Mouse (Mus musculus) liver, embryonic 11.5 days (tissue): ENCODE data around the gene Fgb. TPM values are rescaled to one million over a fixed set of nuclear protein-coding genes. Genes with fewer than 3 reads are reported as not detected.
A peak's percentile ranks its signal among the peaks of the same experiment; 100 is the strongest.

ENCODE experiments used
- ATAC-seq: fragments of 200-750 bp; cut with Nextera tagmentation; replicated peaks from 2 replicates; pipeline ENCODE4 v1.8.0; 2017; ENCODE audit warnings: moderate number of reproducible peaks, mild to moderate bottlenecking, moderate TSS enrichment, moderate library complexity; ENCODE audit not compliant: low FRiP score
- DNase-seq: peaks from one replicate; pipeline ENCODE4 v3.0.0-alpha.2; 2017; ENCODE audit warnings: low spot score
- H3K27ac ChIP-seq: fragments of 300-500 bp; sonication (generic); 2 replicates; pipeline ENCODE4 v1.5.1; 2014; ENCODE audit warnings: mild to moderate bottlenecking, low read depth, low read length, control low read depth
- H3K27me3 ChIP-seq: fragments of 300-500 bp; sonication (generic); replicated peaks from 2 replicates; pipeline ENCODE4 v1.6.1; 2014; ENCODE audit warnings: low read length, mixed read lengths; ENCODE audit not compliant: control insufficient read depth, insufficient read depth
- H3K36me3 ChIP-seq: fragments of 300-500 bp; sonication (generic); 2 replicates; pipeline ENCODE4 v1.6.1; 2014; ENCODE audit warnings: mild to moderate bottlenecking, low read length, moderate library complexity, mixed read lengths; ENCODE audit not compliant: control insufficient read depth, insufficient read depth
- H3K4me1 ChIP-seq: fragments of 300-500 bp; sonication (generic); replicated peaks from 2 replicates; pipeline ENCODE4 v1.6.1; 2014; ENCODE audit warnings: low read length, mixed read lengths; ENCODE audit not compliant: control insufficient read depth, insufficient read depth
- H3K4me2 ChIP-seq: fragments of 300-500 bp; sonication (generic); 2 replicates; pipeline ENCODE4 v1.6.1; 2014; ENCODE audit warnings: mild to moderate bottlenecking, control low read depth, moderate library complexity
- H3K4me3 ChIP-seq: fragments of 300-500 bp; sonication (generic); 2 replicates; pipeline ENCODE4 v1.5.1; 2014; ENCODE audit warnings: low read depth, low read length, control low read depth
- H3K9ac ChIP-seq: fragments of 300-500 bp; sonication (generic); 2 replicates; pipeline ENCODE4 v1.6.1; 2014; ENCODE audit warnings: low read depth, low read length, control low read depth
- H3K9me3 ChIP-seq: fragments of 300-500 bp; sonication (generic); 2 replicates; pipeline ENCODE4 v1.6.1; 2016; ENCODE audit warnings: low read length, inconsistent platforms, mixed read lengths; ENCODE audit not compliant: control insufficient read depth
- WGBS: fragments of 180-500 bp; shearing (Covaris S2); extraction: QIAGEN DNeasy Blood & Tissue Kit; methylation state at CpG from one replicate; pipeline ENCODE4 v1.1.7; 2014; 5-methylcytosine and 5-hydroxymethylcytosine counted together
- polyA plus RNA-seq: library from polyadenylated mRNA; unstranded; fragments of >200 nt; fragmentation: Nextera tagmentation; extraction: Ambion mirVana; gene quantifications from 2 replicates; pipeline ENCODE4 v1.2.1, GENCODE M21; 2014

Fgb gene
- polyA plus RNA-seq, 1 experiment from 2014 or later: 176 TPM

DNA sequence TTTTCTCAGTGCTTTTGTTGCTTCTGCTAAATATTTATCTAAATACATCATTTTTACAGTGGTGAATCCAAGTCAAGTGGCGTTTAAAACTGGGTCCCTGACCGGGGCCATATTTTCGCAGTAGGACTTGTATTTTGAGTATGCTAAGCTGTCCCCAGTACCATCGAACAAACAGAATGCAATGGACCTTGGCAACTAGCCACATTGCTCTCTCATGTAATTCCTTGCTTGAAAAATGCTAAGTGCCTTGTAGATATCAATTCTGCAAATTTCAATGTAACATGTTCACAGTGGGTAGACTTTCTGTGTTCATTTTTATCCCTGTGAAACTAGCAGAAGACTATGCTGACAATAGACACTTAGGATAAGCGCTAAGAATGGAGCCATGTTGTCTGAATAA lies 28.5 kb downstream of the Fgb start:
- Histone ChIP-seq H3K9me3 (no peaks in the 10 kb centered on the region), H3K27ac (no peak overlapping the region), H3K9ac (no peak overlapping the region), H3K36me3 (no peaks in the 10 kb centered on the region), H3K4me3 (no peak overlapping the region), H3K4me2 (no peak overlapping the region), H3K27me3 (no peaks in the 10 kb centered on the region), H3K4me1 (no peaks in the 10 kb centered on the region)
- WGBS: 86% methylated on average over 5 of the region's 5 CpGs
- ATAC-seq (no peak), DNase-seq (no peak)

DNA sequence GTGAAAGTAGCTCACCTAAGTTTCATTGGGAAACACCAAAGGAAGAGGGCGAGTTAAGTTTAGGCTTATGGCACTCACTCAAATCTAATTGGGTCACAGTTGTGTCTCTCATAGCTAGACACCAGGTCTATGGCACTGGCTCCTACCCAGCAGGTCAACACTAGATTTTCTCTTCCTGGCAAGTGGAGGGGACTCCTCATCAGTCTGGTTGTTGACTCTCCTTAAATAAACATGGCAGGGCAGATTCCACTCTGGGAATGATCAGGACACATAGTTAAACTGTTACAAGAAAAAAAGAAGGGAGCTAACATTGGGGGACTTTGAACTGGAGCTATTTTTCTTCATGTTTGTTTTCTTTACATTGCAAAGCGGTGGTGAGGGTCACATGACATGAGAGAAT lies 29.3 kb downstream of the Fgb start:
- ATAC-seq: peak; percentile 70; the same call in 1 of the 2 replicates
- 67% methylated on average over 2 of the region's 2 CpGs for WGBS
- Histone ChIP-seq H3K4me1 (no peaks in the 10 kb centered on the region), H3K27me3 (no peaks in the 10 kb centered on the region), H3K9ac (no peak overlapping the region), H3K4me3 (no peak overlapping the region), H3K4me2 (no peak overlapping the region; the same call in 1 of the 2 replicates), H3K27ac (peak overlapping the region; percentile 13; the same call in 1 of the 2 replicates), H3K36me3 (no peaks in the 10 kb centered on the region), H3K9me3 (no peaks in the 10 kb centered on the region)
- DNase-seq: no peak

DNA sequence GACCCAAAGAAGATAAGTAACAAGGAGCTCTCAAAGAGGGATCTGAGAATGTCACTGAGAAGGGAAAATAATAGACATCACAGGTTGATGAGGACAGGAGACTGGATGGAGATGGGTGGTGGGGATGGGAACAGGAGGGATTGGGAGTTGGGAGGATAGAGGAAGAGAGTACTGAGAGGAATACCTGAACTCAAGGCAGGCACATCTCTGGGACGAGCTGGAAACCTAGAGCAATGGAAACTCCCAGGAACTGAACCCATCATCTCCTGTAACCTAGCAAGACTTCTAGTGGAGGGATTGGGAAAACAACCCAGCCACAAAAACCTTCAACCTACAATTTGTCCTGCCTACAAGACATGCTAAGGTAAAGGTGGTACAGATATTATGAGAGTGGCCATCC lies 33.4 kb downstream of the Fgb start:
- Histone ChIP-seq H3K9ac (no peak overlapping the region), H3K27ac (no peak overlapping the region), H3K36me3 (no peaks in the 10 kb centered on the region), H3K4me3 (no peak overlapping the region), H3K9me3 (no peaks in the 10 kb centered on the region), H3K27me3 (no peaks in the 10 kb centered on the region), H3K4me2 (no peak overlapping the region), H3K4me1 (no peaks in the 10 kb centered on the region)
- no peak for DNase-seq
- WGBS: 76% methylated on average over 1 of the region's 1 CpGs
- ATAC-seq: no peak

DNA sequence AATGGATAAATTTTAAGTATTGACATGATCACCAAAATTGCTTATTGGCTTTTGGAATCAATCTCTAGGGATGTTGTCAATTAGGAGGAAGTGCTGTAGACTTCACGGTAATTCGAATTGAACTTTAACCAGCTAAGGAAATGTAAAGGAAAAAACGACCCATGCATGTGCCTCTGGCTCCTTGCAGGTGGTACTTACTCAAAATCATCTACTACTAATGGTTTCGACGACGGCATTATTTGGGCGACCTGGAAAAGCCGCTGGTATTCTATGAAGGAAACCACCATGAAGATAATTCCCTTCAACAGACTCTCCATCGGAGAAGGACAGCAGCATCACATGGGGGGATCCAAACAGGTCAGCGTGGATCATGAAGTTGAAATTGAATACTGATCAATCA lies 35.7 kb downstream of the Fgb start:
- no peak for ATAC-seq
- WGBS: 85% methylated on average over 10 of the region's 10 CpGs
- no peak overlapping the region for H3K4me2 ChIP-seq
- no peak for DNase-seq
- no peak overlapping the region for H3K4me3 ChIP-seq
- no peaks in the 10 kb centered on the region for H3K27me3 ChIP-seq
- no peaks in the 10 kb centered on the region for H3K9me3 ChIP-seq
- H3K4me1 ChIP-seq: no peaks in the 10 kb centered on the region
- no peak overlapping the region for H3K27ac ChIP-seq
- H3K36me3 ChIP-seq: no peaks in the 10 kb centered on the region
- no peak overlapping the region for H3K9ac ChIP-seq

DNA sequence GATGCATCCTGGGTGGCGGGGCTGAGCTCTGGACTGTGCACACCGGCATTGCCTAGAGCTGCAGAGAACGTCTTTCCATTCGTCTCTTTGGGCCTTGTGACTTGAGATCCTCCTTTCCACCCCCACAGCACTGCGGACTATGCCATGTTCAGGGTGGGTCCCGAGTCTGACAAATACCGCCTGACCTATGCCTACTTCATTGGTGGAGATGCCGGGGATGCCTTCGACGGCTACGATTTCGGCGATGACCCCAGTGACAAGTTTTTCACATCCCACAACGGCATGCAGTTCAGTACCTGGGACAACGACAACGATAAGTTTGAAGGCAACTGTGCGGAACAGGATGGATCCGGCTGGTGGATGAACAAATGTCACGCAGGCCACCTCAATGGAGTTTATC lies 37.0 kb downstream of the Fgb start:
- no peak overlapping the region for H3K4me2 ChIP-seq
- no peaks in the 10 kb centered on the region for H3K9me3 ChIP-seq
- H3K27me3 ChIP-seq: no peaks in the 10 kb centered on the region
- H3K9ac ChIP-seq: no peak overlapping the region
- 88% methylated on average over 19 of the region's 19 CpGs for WGBS
- no peak overlapping the region for H3K4me3 ChIP-seq
- ATAC-seq (no peak), DNase-seq (no peak)
- no peaks in the 10 kb centered on the region for H3K36me3 ChIP-seq
- H3K27ac ChIP-seq: no peak overlapping the region
- no peaks in the 10 kb centered on the region for H3K4me1 ChIP-seq

DNA sequence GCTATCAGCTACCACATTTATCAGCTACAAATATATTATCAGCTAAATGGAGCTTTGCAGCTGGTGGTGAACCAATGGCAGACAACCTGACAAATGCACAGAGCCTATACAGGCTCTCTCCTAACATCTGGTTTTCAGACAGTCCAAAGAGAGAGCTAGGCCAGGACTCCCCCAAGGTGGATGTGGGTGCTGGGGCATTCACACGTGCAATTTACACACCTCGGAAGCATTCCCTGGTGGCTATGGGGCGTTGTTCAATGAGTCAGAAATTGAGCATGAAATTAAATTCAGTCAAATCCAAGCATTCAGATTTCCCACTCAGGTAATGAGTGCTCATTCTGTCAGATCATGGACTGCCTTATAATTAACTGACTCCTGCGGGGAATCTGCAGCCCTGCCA lies 38.1 kb downstream of the Fgb start:
- Histone ChIP-seq H3K36me3 (no peaks in the 10 kb centered on the region), H3K9ac (no peak overlapping the region), H3K9me3 (no peaks in the 10 kb centered on the region), H3K4me3 (no peak overlapping the region), H3K4me1 (no peaks in the 10 kb centered on the region), H3K27ac (no peak overlapping the region), H3K27me3 (no peaks in the 10 kb centered on the region), H3K4me2 (no peak overlapping the region)
- DNase-seq (no peak), ATAC-seq (no peak)
- 79% methylated on average over 4 of the region's 4 CpGs for WGBS

DNA sequence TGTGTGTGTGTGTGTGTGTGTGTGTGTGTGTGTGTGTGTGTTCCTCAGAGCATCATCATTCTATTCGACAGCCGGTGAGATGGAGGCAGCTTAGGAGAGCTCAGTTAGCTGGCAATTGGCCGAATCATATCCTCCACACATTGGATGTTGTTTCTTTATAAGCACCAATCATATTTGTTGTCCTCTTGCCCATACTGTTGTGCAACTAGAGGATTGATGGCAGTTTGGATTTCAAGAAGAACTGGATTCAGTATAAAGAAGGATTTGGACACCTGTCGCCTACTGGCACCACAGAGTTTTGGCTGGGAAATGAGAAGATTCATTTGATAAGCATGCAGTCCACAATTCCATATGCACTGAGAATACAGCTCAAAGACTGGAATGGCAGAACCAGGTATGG lies 38.5 kb downstream of the Fgb start:
- no peaks in the 10 kb centered on the region for H3K4me1 ChIP-seq
- H3K9ac ChIP-seq: no peak overlapping the region
- no peak overlapping the region for H3K27ac ChIP-seq
- no peaks in the 10 kb centered on the region for H3K36me3 ChIP-seq
- DNase-seq: no peak
- no peaks in the 10 kb centered on the region for H3K9me3 ChIP-seq
- H3K27me3 ChIP-seq: no peaks in the 10 kb centered on the region
- WGBS: 88% methylated on average over 4 of the region's 4 CpGs
- peak overlapping the region; percentile 42; the same call in 1 of the 2 replicates for H3K4me2 ChIP-seq
- ATAC-seq: no peak
- H3K4me3 ChIP-seq: no peak overlapping the region

DNA sequence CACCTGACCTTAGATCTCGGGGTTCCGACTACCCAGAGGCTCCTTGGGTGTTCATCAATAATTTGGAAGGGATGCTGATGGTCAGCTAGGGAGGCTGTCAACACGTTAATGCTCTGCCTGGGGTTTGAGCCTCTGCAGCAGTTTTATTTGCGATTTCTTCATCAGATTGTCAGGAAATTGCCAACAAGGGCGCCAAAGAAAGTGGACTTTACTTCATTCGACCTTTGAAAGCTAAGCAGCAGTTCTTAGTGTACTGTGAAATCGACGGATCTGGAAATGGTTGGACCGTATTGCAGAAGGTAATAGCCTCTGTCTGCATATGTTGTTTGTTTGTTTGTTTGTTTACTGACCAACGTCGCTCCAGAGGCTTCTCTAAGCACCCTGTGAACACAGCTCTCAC lies 39.4 kb downstream of the Fgb start:
- H3K27ac ChIP-seq: no peak overlapping the region
- DNase-seq: no peak
- no peaks in the 10 kb centered on the region for H3K4me1 ChIP-seq
- peak overlapping the region; percentile 42 for H3K4me2 ChIP-seq
- H3K36me3 ChIP-seq: no peaks in the 10 kb centered on the region
- ATAC-seq: no peak
- WGBS: 67% methylated on average over 11 of the region's 11 CpGs
- H3K9ac ChIP-seq: no peak overlapping the region
- H3K4me3 ChIP-seq: peak overlapping the region; percentile 14; the same call in 1 of the 2 replicates
- H3K27me3 ChIP-seq: no peaks in the 10 kb centered on the region
- H3K9me3 ChIP-seq: no peaks in the 10 kb centered on the region

DNA sequence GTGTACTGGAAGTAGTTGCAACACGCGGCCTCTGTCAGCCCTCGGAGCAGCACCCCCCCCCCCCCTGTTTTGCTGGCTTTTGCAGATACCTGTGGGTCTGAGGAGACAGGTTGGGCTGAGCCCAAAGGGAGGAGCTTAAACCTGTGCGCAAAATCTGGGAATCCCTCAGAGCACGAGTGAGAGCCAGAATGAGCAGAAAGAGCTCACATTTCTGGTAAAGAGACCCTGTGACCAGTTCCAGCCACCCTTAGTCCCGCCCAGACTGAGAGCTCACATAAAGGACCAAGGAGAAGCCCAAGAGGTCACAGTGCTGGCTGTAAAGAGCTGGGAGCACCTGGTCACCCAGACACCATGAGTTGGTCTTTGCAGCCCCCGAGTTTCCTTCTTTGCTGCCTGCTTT lies 42.1 kb downstream of the Fgb start, which contains the start of gene Fgg:
Gene Fgg (plus strand): TSS at position 168 of the 400 bp plus-strand sequence.
- Histone ChIP-seq H3K9ac (no peak within 1 kb of the TSS), H3K36me3 (no peaks in the 10 kb centered on the region), H3K4me3 (peak within 1 kb of the TSS; percentile 31), H3K27me3 (no peaks in the 10 kb centered on the region), H3K4me1 (no peaks in the 10 kb centered on the region), H3K4me2 (peak within 1 kb of the TSS; percentile 54), H3K9me3 (no peaks in the 10 kb centered on the region), H3K27ac (peak within 1 kb of the TSS; percentile 29; the same call in 1 of the 2 replicates)
- ATAC-seq: peak; percentile 66
- 40% methylated on average over 7 of the region's 7 CpGs for WGBS
- no peak for DNase-seq
